Mouse (Mus musculus): ENCODE results near the gene Gm10376. TPM values are rescaled to one million over a fixed set of nuclear protein-coding genes. Genes with fewer than 3 reads are reported as not detected.

Gm10376 gene
- polyA plus RNA-seq (2014; fragmentation: Illumina TruSeq; extraction: RNeasy Lipid Tissue Mini Kit (QIAGEN cat#74804); ENCODE audit: low read depth, low replicate concordance): not detected

GRCm38 (mm10) chr14:43015528-43015927 lies at the start of gene Gm10376:
Gene Gm10376, minus strand, starts transcription at chr14:43015628.

GRCm38 (mm10) chr14:42993524-42993923 lies 21.9 kb downstream of the Gm10376 start, which contains the start of gene Gm8082:
Gene Gm8082, minus strand, starts transcription at chr14:42993624.

Other genes starting within 250 kb of the Gm10376 start
- gene Gm3015, start 246.8 kb downstream of the Gm10376 start, polyA plus RNA-seq (2014; fragmentation: Illumina TruSeq; extraction: RNeasy Lipid Tissue Mini Kit (QIAGEN cat#74804); ENCODE audit: low read depth, low replicate concordance): not detected
- gene Gm10377, start 217.6 kb downstream of the Gm10376 start, polyA plus RNA-seq (2014; fragmentation: Illumina TruSeq; extraction: RNeasy Lipid Tissue Mini Kit (QIAGEN cat#74804); ENCODE audit: low read depth, low replicate concordance): not detected
- not detected for gene Gm21977, start 162.2 kb downstream of the Gm10376 start, polyA plus RNA-seq (2014; fragmentation: Illumina TruSeq; extraction: RNeasy Lipid Tissue Mini Kit (QIAGEN cat#74804); ENCODE audit: low read depth, low replicate concordance)
- not detected for gene Gm8082, start 22.0 kb downstream of the Gm10376 start, polyA plus RNA-seq (2014; fragmentation: Illumina TruSeq; extraction: RNeasy Lipid Tissue Mini Kit (QIAGEN cat#74804); ENCODE audit: low read depth, low replicate concordance)
- not detected for gene Gm8094, start 61.0 kb upstream of the Gm10376 start, polyA plus RNA-seq (2014; fragmentation: Illumina TruSeq; extraction: RNeasy Lipid Tissue Mini Kit (QIAGEN cat#74804); ENCODE audit: low read depth, low replicate concordance)
- not detected for gene Gm8104, start 85.0 kb upstream of the Gm10376 start, polyA plus RNA-seq (2014; fragmentation: Illumina TruSeq; extraction: RNeasy Lipid Tissue Mini Kit (QIAGEN cat#74804); ENCODE audit: low read depth, low replicate concordance)
- not detected for gene Gm7233, start 164.2 kb upstream of the Gm10376 start, polyA plus RNA-seq (2014; fragmentation: Illumina TruSeq; extraction: RNeasy Lipid Tissue Mini Kit (QIAGEN cat#74804); ENCODE audit: low read depth, low replicate concordance)
- gene Gm8122, start 219.7 kb upstream of the Gm10376 start, polyA plus RNA-seq (2014; fragmentation: Illumina TruSeq; extraction: RNeasy Lipid Tissue Mini Kit (QIAGEN cat#74804); ENCODE audit: low read depth, low replicate concordance): not detected
- gene Gm8126, start 243.0 kb upstream of the Gm10376 start, polyA plus RNA-seq (2014; fragmentation: Illumina TruSeq; extraction: RNeasy Lipid Tissue Mini Kit (QIAGEN cat#74804); ENCODE audit: low read depth, low replicate concordance): 1.3 TPM

Data from adipose tissue, adult 10 weeks (tissue).